Mouse (Mus musculus): ENCODE measurements around the gene Zfp426. TPM values are rescaled to one million over a fixed set of nuclear protein-coding genes. Genes with fewer than 3 reads are reported as not detected.

The Zfp426 gene
- polyA plus RNA-seq, 1 experiment, result 17.0 TPM

DNA sequence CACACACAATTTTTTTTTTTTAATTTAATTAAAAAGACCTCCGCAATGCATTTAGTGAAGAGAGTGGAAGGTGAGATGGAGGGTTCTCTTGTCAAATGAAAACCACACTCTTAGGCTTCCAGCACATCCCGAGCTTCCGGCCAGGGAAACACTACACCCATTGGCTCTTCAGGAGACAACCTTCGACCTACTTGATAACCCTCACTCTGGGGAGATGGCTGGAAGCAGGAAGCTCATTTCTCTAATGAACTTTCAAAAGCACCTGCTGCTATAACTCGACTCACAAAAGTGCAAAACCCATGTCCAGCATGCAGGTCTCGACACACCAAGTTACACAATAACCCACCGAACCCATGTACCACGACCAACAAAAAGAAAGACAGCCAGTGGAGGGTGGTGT lies 20.2 kb upstream of the Zfp426 start:
- TF ChIP-seq POLR2A (IDR thresholded peaks at IDR 0.05; ENCODE audit: extremely low read depth, insufficient read depth, low read length) (no peak), CTCF (IDR thresholded peaks at IDR 0.05; ENCODE audit: extremely low read depth, insufficient read depth, low read length) (no peak)
- Histone ChIP-seq H3K27ac (ENCODE audit: insufficient read depth, low read length) (no peak overlapping the region), H3K4me3 (ENCODE audit: insufficient read depth, low read length) (no peak overlapping the region), H3K4me1 (ENCODE audit: control insufficient read depth, insufficient read depth, low read length) (peaks cover 9% of the 10 kb centered on the region; the same call in 1 of the 2 replicates)

DNA sequence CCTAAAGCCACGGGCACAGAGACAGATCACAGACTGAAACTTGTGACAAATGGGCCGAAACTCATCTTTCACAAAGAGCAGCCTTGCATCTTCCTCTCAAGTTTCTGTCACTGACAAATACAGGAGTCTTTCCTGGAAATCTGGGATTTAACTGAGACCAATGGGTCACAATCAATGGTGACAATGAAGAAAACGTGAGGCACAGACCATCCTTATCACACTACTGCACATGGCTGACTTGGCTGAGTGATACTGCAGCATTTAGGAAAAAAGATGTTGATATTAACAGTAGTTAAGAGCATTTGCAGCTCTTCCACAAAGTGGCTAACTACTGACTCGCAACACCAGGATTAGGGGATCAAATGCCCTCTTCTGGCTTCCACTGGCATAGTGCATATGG lies 19.1 kb upstream of the Zfp426 start:
- TF ChIP-seq POLR2A (IDR thresholded peaks at IDR 0.05; ENCODE audit: extremely low read depth, insufficient read depth, low read length) (no peak), CTCF (IDR thresholded peaks at IDR 0.05; ENCODE audit: extremely low read depth, insufficient read depth, low read length) (no peak)
- H3K27ac ChIP-seq (ENCODE audit: insufficient read depth, low read length), result no peak overlapping the region
- H3K4me1 ChIP-seq (ENCODE audit: control insufficient read depth, insufficient read depth, low read length), result peaks cover 9% of the 10 kb centered on the region; the same call in 1 of the 2 replicates
- no peak overlapping the region for H3K4me3 ChIP-seq (ENCODE audit: insufficient read depth, low read length)

DNA sequence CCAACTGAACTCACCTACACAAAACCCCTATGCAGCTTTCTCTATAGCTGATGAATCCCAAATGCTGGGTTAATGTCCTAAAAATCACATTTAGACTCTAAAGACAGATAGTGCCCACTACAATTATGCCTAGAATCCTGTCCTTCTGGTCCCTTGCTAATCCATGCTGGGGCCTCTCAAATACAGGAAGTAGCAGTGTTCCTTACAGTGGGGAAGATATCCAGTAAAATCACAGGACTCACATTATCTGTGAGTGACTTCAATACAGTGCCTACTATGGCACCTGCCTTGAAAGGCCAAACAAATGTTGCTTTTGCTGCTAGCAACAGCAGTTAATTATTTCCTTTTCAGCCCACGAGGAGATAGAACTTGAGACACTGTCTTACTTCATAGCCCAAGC lies 17.8 kb upstream of the Zfp426 start:
- TF ChIP-seq POLR2A (IDR thresholded peaks at IDR 0.05; ENCODE audit: extremely low read depth, insufficient read depth, low read length) (no peak), CTCF (IDR thresholded peaks at IDR 0.05; ENCODE audit: extremely low read depth, insufficient read depth, low read length) (no peak)
- Histone ChIP-seq H3K27ac (ENCODE audit: insufficient read depth, low read length) (no peak overlapping the region), H3K4me1 (ENCODE audit: control insufficient read depth, insufficient read depth, low read length) (peaks cover 7% of the 10 kb centered on the region; the same call in 1 of the 2 replicates), H3K4me3 (ENCODE audit: insufficient read depth, low read length) (no peak overlapping the region)

DNA sequence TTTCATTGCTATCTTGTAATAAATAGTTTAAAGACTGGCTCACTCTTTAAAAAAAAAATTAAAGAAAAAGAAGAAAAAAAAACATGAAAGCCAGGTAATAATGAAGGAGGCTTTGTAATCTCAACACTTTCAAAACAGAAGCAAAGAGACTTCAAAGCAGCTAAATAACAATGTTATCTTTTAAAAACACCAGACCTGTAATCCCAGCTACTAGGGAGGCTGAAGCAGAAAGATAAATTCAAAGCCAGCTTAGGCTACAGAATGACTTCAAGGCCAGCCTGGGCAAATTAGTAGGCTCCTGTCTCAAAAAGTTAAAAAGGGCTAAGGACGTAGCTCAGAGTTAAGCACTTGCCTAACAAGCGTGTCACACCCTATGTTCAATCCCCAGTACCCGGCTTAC lies 17.1 kb upstream of the Zfp426 start:
- Histone ChIP-seq H3K4me3 (ENCODE audit: insufficient read depth, low read length) (no peak overlapping the region), H3K4me1 (ENCODE audit: control insufficient read depth, insufficient read depth, low read length) (peaks cover 6% of the 10 kb centered on the region; the same call in 1 of the 2 replicates), H3K27ac (ENCODE audit: insufficient read depth, low read length) (no peak overlapping the region)
- TF ChIP-seq CTCF (IDR thresholded peaks at IDR 0.05; ENCODE audit: extremely low read depth, insufficient read depth, low read length) (no peak), POLR2A (IDR thresholded peaks at IDR 0.05; ENCODE audit: extremely low read depth, insufficient read depth, low read length) (no peak)

DNA sequence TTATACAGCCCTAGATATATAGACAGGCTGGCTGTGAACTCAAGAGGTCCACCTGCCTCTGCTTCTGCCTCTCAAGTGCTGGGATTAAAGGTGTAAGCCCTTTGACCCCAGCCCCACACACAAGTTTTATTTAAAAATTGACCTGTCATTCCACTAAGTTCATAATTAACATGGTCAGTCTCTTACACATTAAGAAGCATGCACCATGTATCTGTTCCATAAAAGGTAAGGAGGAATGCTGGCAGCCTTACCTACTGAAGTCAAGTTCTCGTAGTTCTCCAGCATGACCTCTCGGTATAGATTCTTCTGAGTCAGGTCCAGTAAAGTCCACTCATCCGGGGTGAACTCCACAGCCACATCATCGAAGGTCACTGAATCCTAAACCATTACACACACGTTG lies 12.3 kb upstream of the Zfp426 start:
- Histone ChIP-seq H3K27ac (ENCODE audit: insufficient read depth, low read length) (no peak overlapping the region), H3K4me1 (ENCODE audit: control insufficient read depth, insufficient read depth, low read length) (no peaks in the 10 kb centered on the region)
- TF ChIP-seq CTCF (IDR thresholded peaks at IDR 0.05; ENCODE audit: extremely low read depth, insufficient read depth, low read length), result no peak
- no peak for TF ChIP-seq POLR2A (IDR thresholded peaks at IDR 0.05; ENCODE audit: extremely low read depth, insufficient read depth, low read length)

DNA sequence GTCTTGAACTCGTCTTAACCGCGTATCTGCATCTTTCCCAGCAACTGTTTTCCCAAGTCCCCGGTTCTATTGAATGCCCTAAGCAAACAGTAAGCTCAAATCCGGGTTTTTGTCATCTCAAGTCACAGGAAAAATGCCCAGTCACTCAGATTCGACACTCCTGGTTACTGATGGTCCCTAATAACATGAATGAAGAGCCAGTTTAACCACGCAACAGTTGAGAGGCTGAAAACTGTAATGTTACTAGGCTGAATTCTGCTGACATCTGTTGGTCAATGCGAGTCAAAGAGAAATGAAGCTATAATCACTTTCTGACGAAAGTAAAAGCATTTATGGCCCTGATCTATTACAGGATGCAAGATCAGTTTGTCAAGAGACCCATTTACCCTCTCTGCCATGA lies 735 bp upstream of the Zfp426 start:
- Histone ChIP-seq H3K27ac (ENCODE audit: insufficient read depth, low read length) (peak overlapping the region; percentile 90), H3K4me1 (ENCODE audit: control insufficient read depth, insufficient read depth, low read length) (peaks cover 4% of the 10 kb centered on the region; the same call in 1 of the 2 replicates), H3K4me3 (ENCODE audit: insufficient read depth, low read length) (peak overlapping the region; percentile 65)
- no peak for TF ChIP-seq CTCF (IDR thresholded peaks at IDR 0.05; ENCODE audit: extremely low read depth, insufficient read depth, low read length)
- no peak for TF ChIP-seq POLR2A (IDR thresholded peaks at IDR 0.05; ENCODE audit: extremely low read depth, insufficient read depth, low read length)

More for the DNA sequence above, 12.3 kb upstream of the Zfp426 start:
- H3K4me3 ChIP-seq (ENCODE audit: insufficient read depth, low read length), result no peak overlapping the region

DNA sequence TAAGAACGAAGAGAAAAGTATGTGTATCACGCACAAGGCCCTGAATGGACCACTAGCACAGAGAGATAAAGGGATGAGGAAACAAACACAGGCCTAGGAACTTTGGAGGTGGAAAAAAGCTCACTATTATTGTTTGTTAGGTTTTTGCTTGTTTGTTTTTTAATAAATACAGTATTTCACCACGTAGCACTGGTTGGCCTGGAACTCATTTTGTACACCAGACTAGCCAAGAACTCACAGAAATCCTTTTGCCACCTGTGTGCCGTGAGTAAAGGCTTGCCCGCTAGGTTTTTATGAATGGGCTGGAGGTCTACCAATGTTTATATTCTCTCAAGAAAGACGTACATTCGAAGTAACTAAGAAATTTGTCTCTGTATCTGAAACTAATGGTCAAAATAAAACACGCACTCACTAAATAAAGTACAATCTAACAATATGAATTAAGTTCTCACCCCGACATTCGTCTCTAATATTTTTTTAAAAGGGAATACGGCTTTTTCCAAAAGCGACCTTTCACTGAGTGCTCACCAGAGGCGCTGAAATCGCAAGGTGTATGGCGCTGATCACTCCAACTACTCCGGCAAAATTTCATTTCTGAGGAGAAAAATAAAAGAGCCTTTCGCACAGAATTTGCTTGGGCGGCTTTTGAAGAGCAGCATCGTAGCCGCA lies 554 bp downstream of the Zfp426 start:
- TF ChIP-seq CTCF (IDR thresholded peaks at IDR 0.05; ENCODE audit: extremely low read depth, insufficient read depth, low read length) (no peak), POLR2A (IDR thresholded peaks at IDR 0.05; ENCODE audit: extremely low read depth, insufficient read depth, low read length) (no peak)
- H3K27ac ChIP-seq (ENCODE audit: insufficient read depth, low read length), result peak overlapping the region; percentile 90
- peaks cover 4% of the 10 kb centered on the region; the same call in 1 of the 2 replicates for H3K4me1 ChIP-seq (ENCODE audit: control insufficient read depth, insufficient read depth, low read length)
- peak overlapping the region; percentile 65 for H3K4me3 ChIP-seq (ENCODE audit: insufficient read depth, low read length)

DNA sequence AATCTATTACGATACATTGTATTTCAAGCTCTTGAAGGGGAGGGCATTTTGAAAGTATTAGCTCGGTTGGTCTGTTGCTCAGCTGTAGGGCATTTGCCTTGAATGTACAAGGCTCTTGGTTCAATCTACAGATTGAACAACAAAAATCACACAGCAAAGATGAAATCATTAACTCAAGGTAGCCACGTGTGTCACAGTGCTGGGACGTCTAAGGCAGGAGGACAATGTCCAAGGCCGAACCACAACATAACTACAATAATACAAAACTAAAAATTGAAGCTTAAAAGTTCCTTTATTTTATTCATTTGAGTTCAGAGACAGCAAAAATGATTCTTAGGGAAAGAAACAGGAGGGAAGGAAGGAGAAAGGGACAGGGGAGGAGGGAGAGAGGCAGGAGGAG lies 3.0 kb downstream of the Zfp426 start:
- TF ChIP-seq POLR2A (IDR thresholded peaks at IDR 0.05; ENCODE audit: extremely low read depth, insufficient read depth, low read length), result no peak
- TF ChIP-seq CTCF (IDR thresholded peaks at IDR 0.05; ENCODE audit: extremely low read depth, insufficient read depth, low read length), result no peak
- Histone ChIP-seq H3K4me3 (ENCODE audit: insufficient read depth, low read length) (no peak overlapping the region), H3K27ac (ENCODE audit: insufficient read depth, low read length) (no peak overlapping the region), H3K4me1 (ENCODE audit: control insufficient read depth, insufficient read depth, low read length) (peaks cover 4% of the 10 kb centered on the region; the same call in 1 of the 2 replicates)

DNA sequence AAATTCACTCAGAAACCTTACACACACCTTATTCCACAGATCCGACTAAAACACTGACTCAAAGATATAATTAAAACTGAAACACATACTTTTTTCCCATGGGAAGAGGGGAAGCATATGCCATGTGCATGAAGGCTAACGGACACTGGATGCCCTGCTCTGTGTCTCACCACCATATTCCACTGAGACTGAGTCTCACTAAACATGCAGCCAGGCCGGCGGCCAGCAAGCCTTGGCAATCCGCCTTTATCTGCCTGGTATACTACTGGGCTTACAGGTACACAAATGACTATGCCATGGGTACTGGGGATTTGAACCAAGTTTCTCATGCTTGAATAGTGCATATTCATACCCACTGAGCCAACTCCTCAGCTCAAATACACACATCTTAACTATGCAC lies 13.2 kb downstream of the Zfp426 start:
- no peak for TF ChIP-seq POLR2A (IDR thresholded peaks at IDR 0.05; ENCODE audit: extremely low read depth, insufficient read depth, low read length)
- TF ChIP-seq CTCF (IDR thresholded peaks at IDR 0.05; ENCODE audit: extremely low read depth, insufficient read depth, low read length), result no peak
- Histone ChIP-seq H3K4me1 (ENCODE audit: control insufficient read depth, insufficient read depth, low read length) (no peaks in the 10 kb centered on the region), H3K27ac (ENCODE audit: insufficient read depth, low read length) (no peak overlapping the region), H3K4me3 (ENCODE audit: insufficient read depth, low read length) (no peak overlapping the region)

DNA sequence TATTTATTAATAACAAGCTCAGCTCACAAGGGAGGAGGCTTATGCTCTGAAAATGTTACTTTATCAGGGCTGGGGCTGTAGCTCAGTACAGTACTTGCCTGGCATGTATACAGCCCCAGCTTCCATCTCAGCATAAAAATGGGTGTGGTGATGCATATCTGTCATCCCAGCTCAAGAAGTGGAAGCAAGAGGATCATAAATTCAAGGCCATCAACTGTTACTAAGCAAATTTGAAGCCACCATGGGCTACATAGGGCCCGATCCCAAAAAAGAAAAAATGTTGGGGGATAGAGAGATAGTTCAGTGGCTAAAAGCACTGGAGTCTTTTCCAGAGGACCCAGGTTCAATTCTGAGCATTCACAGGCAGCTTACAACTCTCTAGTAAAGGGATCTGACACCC lies 15.9 kb downstream of the Zfp426 start:
- TF ChIP-seq CTCF (IDR thresholded peaks at IDR 0.05; ENCODE audit: extremely low read depth, insufficient read depth, low read length) (no peak), POLR2A (IDR thresholded peaks at IDR 0.05; ENCODE audit: extremely low read depth, insufficient read depth, low read length) (no peak)
- no peak overlapping the region for H3K4me3 ChIP-seq (ENCODE audit: insufficient read depth, low read length)
- H3K27ac ChIP-seq (ENCODE audit: insufficient read depth, low read length), result no peak overlapping the region

More for the DNA sequence above, 15.9 kb downstream of the Zfp426 start:
- H3K4me1 ChIP-seq (ENCODE audit: control insufficient read depth, insufficient read depth, low read length), result no peaks in the 10 kb centered on the region

Data from cortical plate, adult 2 months (tissue).